Mouse (Mus musculus) CH12.LX (cell line): ENCODE results near the gene Kansl3. TPM values are rescaled to one million over a fixed set of nuclear protein-coding genes. Genes with fewer than 3 reads are reported as not detected.
A peak's percentile ranks its signal among the peaks of the same experiment; 100 is the strongest.

Experiments used
- DNase-seq: peaks from one replicate; pipeline ENCODE4 v3.0.0-alpha.2; 2013; ENCODE audit errors: extremely low read depth
- H3K27ac ChIP-seq: 2 replicates; pipeline ENCODE4 v1.5.1; 2012; ENCODE audit warnings: low read depth, mild to moderate bottlenecking, control low read depth, moderate library complexity; ENCODE audit not compliant: insufficient read depth
- H3K27me3 ChIP-seq: replicated peaks from 2 replicates; pipeline ENCODE3; 2012; ENCODE audit warnings: inconsistent platforms
- H3K36me3 ChIP-seq, 2 experiments: replicated peaks in 1 of 2; 2 replicates each; pipeline versions ENCODE3 to v1.6.1; 2012; ENCODE audit warnings: inconsistent platforms in 1 of 2, low read length in 1 of 2, mild to moderate bottlenecking in 1 of 2, mixed read lengths in 1 of 2, moderate library complexity in 1 of 2; ENCODE audit not compliant: control insufficient read depth in 1 of 2, insufficient read depth in 1 of 2
- H3K4me1 ChIP-seq, 2 experiments: 2 replicates each; pipeline ENCODE4 v1.6.1; 2012; ENCODE audit warnings: inconsistent platforms in 1 of 2, moderate library complexity in 1 of 2; ENCODE audit not compliant: insufficient read depth in 2 of 2, control insufficient read depth in 1 of 2
- H3K4me2 ChIP-seq: 2 replicates; pipeline ENCODE4 v1.6.1; 2012; ENCODE audit warnings: low read depth, mild to moderate bottlenecking, control low read depth; ENCODE audit not compliant: poor library complexity, insufficient read depth, severe bottlenecking
- H3K4me3 ChIP-seq, 3 experiments: fragments of 150-350 bp in 1 of 3; sonication (generic) in 1 of 3; replicated peaks in 1 of 3; 2 replicates each; pipeline versions ENCODE3 to v1.5.1; 2011 to 2012; ENCODE audit warnings: low read depth in 2 of 3, low read length in 2 of 3, mild to moderate bottlenecking in 2 of 3, moderate library complexity in 2 of 3, control low read depth in 1 of 3, improper control_type of control experiment in 1 of 3, inconsistent platforms in 1 of 3, mixed read lengths in 1 of 3; ENCODE audit not compliant: poor library complexity in 1 of 3
- H3K79me2 ChIP-seq: replicated peaks from 2 replicates; pipeline ENCODE4 v1.6.1; 2012; ENCODE audit warnings: mild to moderate bottlenecking, moderate library complexity; ENCODE audit not compliant: control insufficient read depth, poor library complexity, insufficient read depth, severe bottlenecking; ENCODE audit errors: extremely low read depth
- H3K9ac ChIP-seq: 2 replicates; pipeline ENCODE4 v1.6.1; 2012; ENCODE audit warnings: low read depth, mild to moderate bottlenecking, control low read depth, moderate library complexity; ENCODE audit not compliant: insufficient read depth
- H3K9me3 ChIP-seq: replicated peaks from 2 replicates; pipeline ENCODE3; 2012; ENCODE audit warnings: low read length, inconsistent platforms, mixed read lengths
- BHLHE40 ChIP-seq: IDR thresholded peaks from 2 replicates; pipeline ENCODE4 v1.6.1; 2011; ENCODE audit warnings: mild to moderate bottlenecking, low read depth, low read length, improper control_type of control experiment
- CHD1 ChIP-seq: IDR thresholded peaks from 2 replicates; pipeline ENCODE4 v1.6.1; 2012; ENCODE audit warnings: low read depth, low read length, improper control_type of control experiment, inconsistent platforms
- CHD2 ChIP-seq: IDR thresholded peaks from 2 replicates; pipeline ENCODE4 v1.6.1; 2011; ENCODE audit warnings: low read length, improper control_type of control experiment
- CTCF ChIP-seq, 2 experiments: IDR thresholded peaks in 1 of 2; conservative IDR thresholded peaks in 1 of 2; 2 replicates each; pipeline ENCODE4 v1.5.1; 2011 to 2012; ENCODE audit warnings: low read depth in 2 of 2, low read length in 2 of 2, improper control_type of control experiment in 1 of 2, inconsistent platforms in 1 of 2, mild to moderate bottlenecking in 1 of 2, moderate library complexity in 1 of 2
- E2F4 ChIP-seq: IDR thresholded peaks from 2 replicates; pipeline ENCODE4 v1.6.1; 2011; ENCODE audit warnings: low read depth, low read length, improper control_type of control experiment; ENCODE audit not compliant: insufficient replicate concordance
- ELF1 ChIP-seq: IDR thresholded peaks from 2 replicates; pipeline ENCODE4 v1.6.1; 2014; ENCODE audit warnings: low read depth, mild to moderate bottlenecking, inconsistent platforms, low read length, improper control_type of control experiment
- EP300 ChIP-seq: IDR thresholded peaks from 2 replicates; pipeline ENCODE4 v1.6.1; 2011; ENCODE audit warnings: low read length, improper control_type of control experiment
- ETS1 ChIP-seq: conservative IDR thresholded peaks from 2 replicates; pipeline ENCODE4 v1.6.1; 2012; ENCODE audit warnings: low read depth, mild to moderate bottlenecking, inconsistent platforms, low read length, improper control_type of control experiment, moderate library complexity
- GABPA ChIP-seq: IDR thresholded peaks from 2 replicates; pipeline ENCODE4 v1.6.1; 2012; ENCODE audit warnings: low read depth, low read length, improper control_type of control experiment, inconsistent platforms; ENCODE audit not compliant: insufficient replicate concordance
- HCFC1 ChIP-seq: IDR thresholded peaks from 2 replicates; pipeline ENCODE4 v1.6.1; 2012; ENCODE audit warnings: low read depth, mild to moderate bottlenecking, inconsistent platforms, low read length, improper control_type of control experiment
- IRF4 ChIP-seq: IDR thresholded peaks from 2 replicates; pipeline ENCODE4 v1.6.1; 2014; ENCODE audit warnings: low read depth, mild to moderate bottlenecking, inconsistent platforms, low read length, improper control_type of control experiment
- JUN ChIP-seq: IDR thresholded peaks from 2 replicates; pipeline ENCODE4 v1.6.1; 2011; ENCODE audit warnings: low read depth, mild to moderate bottlenecking, low read length, improper control_type of control experiment, moderate library complexity; ENCODE audit not compliant: insufficient read depth
- JUND ChIP-seq: conservative IDR thresholded peaks from 2 replicates; pipeline ENCODE4 v1.6.1; 2011; ENCODE audit warnings: low read depth, low read length, improper control_type of control experiment
- KAT2A ChIP-seq: IDR thresholded peaks from 2 replicates; pipeline ENCODE4 v1.6.1; 2012; ENCODE audit warnings: low read length, improper control_type of control experiment, inconsistent platforms; ENCODE audit not compliant: insufficient replicate concordance
- MAFK ChIP-seq: IDR thresholded peaks from 2 replicates; pipeline ENCODE4 v1.6.1; 2011; ENCODE audit warnings: low read length, improper control_type of control experiment; ENCODE audit not compliant: insufficient replicate concordance
- MAX ChIP-seq: IDR thresholded peaks from 2 replicates; pipeline ENCODE4 v1.6.1; 2011; ENCODE audit warnings: low read length, improper control_type of control experiment
- MAZ ChIP-seq: IDR thresholded peaks from 2 replicates; pipeline ENCODE4 v1.6.1; 2012; ENCODE audit warnings: low read depth, mild to moderate bottlenecking, inconsistent platforms, low read length, improper control_type of control experiment, moderate library complexity
- MEF2A ChIP-seq: IDR thresholded peaks from 2 replicates; pipeline ENCODE4 v1.6.1; 2014; ENCODE audit warnings: low read depth, mild to moderate bottlenecking, inconsistent platforms, low read length, improper control_type of control experiment, borderline replicate concordance
- MXI1 ChIP-seq: IDR thresholded peaks from 2 replicates; pipeline ENCODE4 v1.6.1; 2011; ENCODE audit warnings: mild to moderate bottlenecking, low read depth, low read length, improper control_type of control experiment
- MYC ChIP-seq: IDR thresholded peaks from 2 replicates; pipeline ENCODE4 v1.6.1; 2011; ENCODE audit warnings: low read depth, mild to moderate bottlenecking, improper control_type of control experiment, low read length
- NELFE ChIP-seq: IDR thresholded peaks from 2 replicates; pipeline ENCODE4 v1.6.1; 2011; ENCODE audit warnings: low read depth, low read length, improper control_type of control experiment
- NRF1 ChIP-seq: IDR thresholded peaks from 2 replicates; pipeline ENCODE4 v1.6.1; 2014; ENCODE audit warnings: low read depth, mild to moderate bottlenecking, inconsistent platforms, low read length, improper control_type of control experiment, moderate library complexity
- PAX5 ChIP-seq: IDR thresholded peaks from 2 replicates; pipeline ENCODE4 v1.6.1; 2012; ENCODE audit warnings: low read length, inconsistent platforms, mixed read lengths
- POLR2A ChIP-seq: IDR thresholded peaks from 2 replicates; pipeline ENCODE4 v1.6.1; 2011; ENCODE audit warnings: low read depth, mild to moderate bottlenecking, improper control_type of control experiment, low read length
- POLR2AphosphoS2 ChIP-seq: IDR thresholded peaks from 2 replicates; pipeline ENCODE4 v1.6.1; 2011; ENCODE audit warnings: low read depth, low read length, improper control_type of control experiment
- RAD21 ChIP-seq: IDR thresholded peaks from 2 replicates; pipeline ENCODE4 v1.6.1; 2011; ENCODE audit warnings: low read depth, mild to moderate bottlenecking, low read length, improper control_type of control experiment, moderate library complexity
- RCOR1 ChIP-seq: conservative IDR thresholded peaks from 2 replicates; pipeline ENCODE4 v1.6.1; 2012; ENCODE audit warnings: low read depth, mild to moderate bottlenecking, inconsistent platforms, low read length, improper control_type of control experiment
- SIN3A ChIP-seq: IDR thresholded peaks from 2 replicates; pipeline ENCODE4 v1.6.1; 2012; ENCODE audit warnings: low read length, improper control_type of control experiment, inconsistent platforms
- SMC3 ChIP-seq: IDR thresholded peaks from 2 replicates; pipeline ENCODE4 v1.6.1; 2011; ENCODE audit warnings: low read depth, low read length, improper control_type of control experiment
- TBP ChIP-seq: conservative IDR thresholded peaks from 2 replicates; pipeline ENCODE4 v1.6.1; 2011; ENCODE audit warnings: low read depth, low read length, improper control_type of control experiment
- TCF12 ChIP-seq: IDR thresholded peaks from 2 replicates; pipeline ENCODE4 v1.6.1; 2014; ENCODE audit warnings: low read depth, mild to moderate bottlenecking, inconsistent platforms, low read length, improper control_type of control experiment
- UBTF ChIP-seq: IDR thresholded peaks from 2 replicates; pipeline ENCODE4 v1.6.1; 2012; ENCODE audit warnings: low read depth, mild to moderate bottlenecking, inconsistent platforms, low read length, improper control_type of control experiment, moderate library complexity
- USF1 ChIP-seq: IDR thresholded peaks from 2 replicates; pipeline ENCODE4 v1.6.1; 2014; ENCODE audit warnings: low read depth, mild to moderate bottlenecking, inconsistent platforms, low read length, improper control_type of control experiment
- USF2 ChIP-seq: conservative IDR thresholded peaks from 2 replicates; pipeline ENCODE4 v1.6.1; 2011; ENCODE audit warnings: low read depth, low read length, improper control_type of control experiment
- ZC3H11A ChIP-seq: IDR thresholded peaks from 2 replicates; pipeline ENCODE4 v1.6.1; 2012; ENCODE audit warnings: low read depth, mild to moderate bottlenecking, inconsistent platforms, low read length, improper control_type of control experiment
- ZKSCAN1 ChIP-seq: IDR thresholded peaks from 2 replicates; pipeline ENCODE4 v1.6.1; 2012; ENCODE audit warnings: low read depth, inconsistent platforms, low read length, improper control_type of control experiment, borderline replicate concordance
- ZMIZ1 ChIP-seq: IDR thresholded peaks from 2 replicates; pipeline ENCODE4 v1.6.1; 2012; ENCODE audit warnings: low read depth, mild to moderate bottlenecking, inconsistent platforms, low read length, improper control_type of control experiment
- ZNF384 ChIP-seq: IDR thresholded peaks from 2 replicates; pipeline ENCODE4 v1.6.1; 2012; ENCODE audit warnings: low read depth, low read length, improper control_type of control experiment, inconsistent platforms
- dilution Hi-C: fragments of 300-500 bp; cut with MboI; formaldehyde crosslinking; loops from 2 replicates; pipeline ENCODE4 v1.14.3; 2020; ENCODE audit warnings: low sequenced_read_pairs; ENCODE audit not compliant: extremely low pct_unique_long_range_greater_than_20kb, extremely low pct_ligation_motif_present
- in situ Hi-C: fragments of 300-500 bp; cut with MboI; formaldehyde crosslinking; loops from 3 replicates; pipeline ENCODE4 v1.14.3; 2019; ENCODE audit warnings: low sequenced_read_pairs, low pct_ligation_motif_present, low pct_unique_long_range_greater_than_20kb, mixed read lengths
- polyA plus RNA-seq: library from polyadenylated mRNA; unstranded; fragments of >175 nt; gene quantifications from 2 replicates; pipeline ENCODE4 v1.2.1, GENCODE M21; 2012; ENCODE audit warnings: low read depth; ENCODE audit not compliant: insufficient read length
- total RNA-seq, 2 experiments: library from RNA; depleted of rRNA; stranded (reverse); fragments of 300-350 nt in 1 of 2; fragments of >200 nt in 1 of 2; gene quantifications; 2 replicates each; pipeline ENCODE4 v1.2.3; 2012 to 2014

Gene Kansl3
- total and polyA plus RNA-seq, 3 experiments: 14.3 to 21.2 (median 17.0) TPM

DNA sequence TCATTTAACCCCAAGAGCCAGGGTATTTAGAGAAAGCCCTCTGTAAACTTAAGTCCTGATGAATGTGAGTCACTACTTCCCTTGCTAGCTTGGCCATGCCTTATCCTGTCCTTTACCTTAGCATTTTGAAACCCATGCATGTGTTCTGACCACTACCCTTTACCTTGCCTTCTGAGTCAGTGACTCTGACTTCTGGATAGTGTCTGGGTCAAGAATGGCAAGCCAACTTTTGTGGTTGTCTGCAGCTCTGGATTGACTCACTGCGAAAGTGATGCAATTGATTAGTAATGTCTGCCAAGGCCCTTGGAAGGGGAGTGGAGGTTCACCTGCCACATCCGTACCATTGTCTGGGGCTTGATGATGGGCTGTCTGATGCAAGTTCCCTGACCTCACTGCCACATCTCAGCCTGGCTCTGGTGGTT lies 43.1 kb downstream of the Kansl3 start:
- no peaks in the 10 kb centered on the region for H3K9me3 ChIP-seq
- TF ChIP-seq NRF1: no peak
- TF ChIP-seq NELFE: 0 out of 2 replicates have a peak, but pooled peaks have one; percentile 7
- TF ChIP-seq USF1: no peak
- TF ChIP-seq MXI1: no peak; the same call in 1 of the 2 replicates
- TF ChIP-seq ETS1: peak; percentile 58
- no peak for TF ChIP-seq UBTF
- no peak for TF ChIP-seq ZKSCAN1
- TF ChIP-seq ZMIZ1: no peak
- no peak for TF ChIP-seq MYC
- 0 out of 2 replicates have a peak, but pooled peaks have one; percentile 9 for TF ChIP-seq TCF12
- TF ChIP-seq POLR2AphosphoS2: no peak
- TF ChIP-seq CHD2: no peak
- TF ChIP-seq PAX5: no peak
- TF ChIP-seq JUN: no peak
- TF ChIP-seq ZNF384: no peak
- no peak for TF ChIP-seq TBP
- TF ChIP-seq MEF2A: 0 out of 2 replicates have a peak, but pooled peaks have one; percentile 44
- TF ChIP-seq BHLHE40: peak; percentile 46
- no peak for TF ChIP-seq MAFK
- TF ChIP-seq KAT2A: no peak
- no peak for TF ChIP-seq SMC3
- no peak for TF ChIP-seq GABPA
- TF ChIP-seq RCOR1: no peak
- TF ChIP-seq E2F4: no peak
- TF ChIP-seq SIN3A: peak; percentile 48; the same call in 1 of the 2 replicates
- TF ChIP-seq JUND: peak; percentile 35; the same call in 1 of the 2 replicates
- TF ChIP-seq MAZ: no peak
- no peak for TF ChIP-seq ZC3H11A
- 0 out of 2 replicates have a peak, but pooled peaks have one; percentile 4 for TF ChIP-seq ELF1
- no peak for TF ChIP-seq POLR2A
- no peak for TF ChIP-seq USF2
- TF ChIP-seq MAX: peak; percentile 26; the same call in 1 of the 2 replicates
- no peak for TF ChIP-seq RAD21
- TF ChIP-seq CTCF (conservative IDR thresholded peaks at IDR 0.05 in 1 of 2, IDR thresholded peaks at IDR 0.05 in 1 of 2; ENCODE audit: low read depth in 2 of 2, low read length in 2 of 2): no peak
- TF ChIP-seq IRF4: peak; percentile 66; the same call in 1 of the 2 replicates
- TF ChIP-seq HCFC1: no peak
- TF ChIP-seq EP300: peak; percentile 51
- no peak for TF ChIP-seq CHD1
- H3K4me3 ChIP-seq: no peak overlapping the region
- H3K4me1 ChIP-seq: peaks cover 9 to 13% of the 10 kb centered on the region in 2 experiments
- DNase-seq: peak; percentile 49
- in situ Hi-C loops (loop anchor here (10.0 kb wide), 1 partner anchor 149 kb away; the partner anchor contains the start of gene Cnnm4), dilution Hi-C loops (no loop called here)
- H3K27me3 ChIP-seq: no peaks in the 10 kb centered on the region
- no peak overlapping the region for H3K4me2 ChIP-seq
- no peak overlapping the region for H3K9ac ChIP-seq
- no peak overlapping the region for H3K27ac ChIP-seq
- H3K79me2 ChIP-seq: no peaks in the 10 kb centered on the region
- peaks cover 12 to 42% of the 10 kb centered on the region in 2 experiments for H3K36me3 ChIP-seq
